Mouse (Mus musculus): Measurements from ENCODE around the gene Mtf2.
"Not testable (repeated sequence)": the region's sequence is repeated elsewhere in the genome, so short reads cannot be mapped to it uniquely, and the experiment has no call there.

Gene Mtf2

GRCm38 (mm10) chr5:108082380-108082779 is 16.9 kb downstream of the Mtf2 start:
- no peak for DNase-seq (ENCODE audit: low read depth, low spot score)

- no peak for DNase-seq (ENCODE audit: low read depth, low spot score)
Measured at GRCm38 (mm10) chr5:108085440-108085839, 20.0 kb downstream of the Mtf2 start.

DNA sequence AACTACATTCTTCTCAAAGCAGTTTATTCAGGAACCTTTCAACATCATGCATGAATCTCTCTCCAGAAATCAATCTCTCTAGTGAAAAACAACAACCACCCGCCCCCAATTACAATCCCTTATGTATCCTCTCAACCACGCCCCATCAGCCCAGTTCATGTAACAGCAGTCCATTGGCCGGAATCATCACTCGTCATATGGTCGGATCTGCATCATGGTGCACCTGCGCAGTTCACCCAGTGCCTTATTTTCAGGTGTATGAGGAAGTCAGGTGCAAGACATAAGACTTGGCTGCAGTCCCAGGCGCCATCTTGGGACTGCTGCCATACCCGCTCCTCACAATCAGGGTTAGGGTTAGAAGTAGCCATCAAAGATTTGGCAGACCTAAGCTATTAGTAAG is 27.3 kb downstream of the Mtf2 start:
- DNase-seq (ENCODE audit: low read depth, low spot score), result not testable (repeated sequence)

DNA sequence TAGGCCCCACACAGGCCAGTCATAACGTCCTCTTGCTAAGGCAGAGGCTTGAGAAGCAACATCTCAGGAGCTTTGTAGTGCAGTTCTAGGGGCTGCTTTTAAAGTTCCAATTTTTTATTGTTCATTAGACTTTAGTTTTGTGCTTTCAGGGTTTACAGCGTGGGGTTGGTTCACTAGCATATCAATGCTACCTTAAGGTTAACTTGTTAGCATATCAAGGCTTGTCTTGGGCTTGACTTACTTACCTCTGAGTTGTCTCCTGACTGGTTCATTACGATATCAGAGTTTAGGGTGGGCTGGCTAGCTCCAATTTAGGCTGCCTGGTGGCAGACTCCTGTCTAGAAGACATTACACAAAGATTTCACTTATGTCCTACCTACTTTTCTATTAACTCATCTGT is 32.2 kb downstream of the Mtf2 start:
- DNase-seq (ENCODE audit: low read depth, low spot score), result no peak

DNA sequence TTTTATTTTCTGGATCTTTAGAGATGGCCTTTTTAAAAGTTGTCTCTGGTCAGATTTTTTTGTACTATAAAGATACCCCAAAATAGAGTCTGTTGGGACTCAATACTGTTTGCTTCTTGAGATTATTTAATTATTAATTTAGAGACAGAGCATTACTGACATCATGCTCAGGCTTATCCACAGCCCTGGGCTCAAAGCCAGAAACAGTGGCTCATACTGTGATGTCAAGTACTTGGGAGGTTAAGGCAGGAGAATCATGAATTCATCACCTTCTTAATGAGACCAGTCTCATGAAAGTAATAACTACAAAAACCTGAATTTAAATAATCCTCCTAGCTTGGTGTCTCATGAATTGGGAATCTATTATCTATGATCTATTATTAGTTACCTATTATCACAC is 34.7 kb downstream of the Mtf2 start:
- no peak for DNase-seq (ENCODE audit: low read depth, low spot score)

DNA sequence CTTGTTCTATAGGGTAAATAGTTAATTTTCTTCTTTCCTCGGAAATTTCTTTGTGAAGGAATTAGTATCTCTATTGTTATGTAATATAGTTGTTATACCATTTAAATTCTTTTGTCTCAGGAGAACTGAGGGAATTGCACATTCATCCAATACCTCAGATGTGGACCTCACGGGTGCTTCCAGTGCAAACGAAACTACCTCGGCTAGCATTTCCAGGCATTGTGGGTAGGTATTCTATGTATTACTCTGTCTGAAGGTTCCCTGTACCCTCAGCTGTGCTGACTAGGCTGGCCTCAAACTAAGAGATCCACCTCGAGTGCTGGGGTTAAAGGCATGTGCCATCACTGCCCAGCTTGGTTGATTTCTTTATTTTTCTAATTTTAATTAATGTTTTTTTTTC is 38.8 kb downstream of the Mtf2 start:
- DNase-seq (ENCODE audit: low read depth, low spot score), result no peak

- no peak for DNase-seq (ENCODE audit: low read depth, low spot score)
Measured at GRCm38 (mm10) chr5:108109346-108109745, 43.9 kb downstream of the Mtf2 start.

DNA sequence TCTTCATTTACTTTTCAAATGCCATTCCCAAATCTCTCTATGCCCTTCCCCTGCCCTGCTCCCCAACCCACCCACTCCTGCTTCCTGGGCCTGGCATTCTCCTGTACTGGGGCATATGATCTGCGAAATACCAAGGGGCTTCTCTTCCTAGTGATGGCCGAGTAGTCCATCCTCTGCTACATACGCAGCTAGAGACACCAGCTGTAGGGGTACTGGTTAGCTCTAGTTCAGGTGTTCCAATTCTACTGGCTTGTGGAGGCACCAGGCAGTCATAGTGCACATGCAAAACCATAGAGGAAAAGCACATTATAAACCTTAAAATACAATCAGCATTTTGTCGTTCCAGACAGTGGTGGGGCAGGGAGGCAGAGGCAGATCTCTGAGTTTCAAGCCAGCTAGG is 52.2 kb downstream of the Mtf2 start:
- no peak for DNase-seq (ENCODE audit: low read depth, low spot score)

DNA sequence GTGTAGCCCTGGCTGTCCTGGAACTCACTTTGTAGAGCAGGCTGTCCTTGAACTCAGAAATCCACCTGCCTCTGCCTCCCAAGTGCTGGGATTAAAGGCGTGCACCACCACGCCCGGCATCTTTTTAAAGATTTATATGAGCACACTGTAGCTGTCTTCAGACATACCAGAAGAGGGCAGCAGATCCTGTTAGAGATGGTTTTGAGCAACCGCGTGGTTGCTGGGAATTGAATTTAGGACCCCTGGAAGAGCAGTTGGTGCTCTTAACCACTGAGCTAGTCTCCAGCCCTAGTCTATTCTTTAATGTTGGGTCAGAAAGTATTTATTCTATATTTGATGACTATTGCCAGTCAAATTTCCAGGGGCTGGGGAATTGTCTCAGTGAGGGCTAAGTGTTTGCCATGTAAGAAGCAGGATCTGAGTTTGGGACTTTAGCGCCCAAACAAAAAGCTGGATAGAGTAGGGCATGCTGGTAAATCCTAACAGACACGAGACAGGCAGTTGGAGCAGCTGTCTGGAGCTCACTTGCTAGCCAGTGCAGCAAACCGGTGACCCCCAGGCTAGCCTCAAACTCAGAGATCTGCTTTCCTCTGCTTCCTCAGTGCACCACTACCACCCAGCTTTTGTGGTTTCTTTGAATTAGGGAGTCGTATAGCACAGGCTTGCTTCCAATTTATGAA is 54.9 kb downstream of the Mtf2 start:
- DNase-seq (ENCODE audit: low read depth, low spot score), result no peak

- no peak for DNase-seq (ENCODE audit: low read depth, low spot score)
Measured at GRCm38 (mm10) chr5:108131849-108132440, 66.5 kb downstream of the Mtf2 start.

GRCm38 (mm10) chr5:108132441-108133243 is 67.2 kb downstream of the Mtf2 start, which contains the start of the genes Tmed5 and Ccdc18:
Tmed5 (minus strand) TSS chr5:108132620.
Ccdc18 (plus strand) TSS chr5:108132875.
- DNase-seq (ENCODE audit: low read depth, low spot score), result peak; percentile 90

- DNase-seq (ENCODE audit: low read depth, low spot score), result no peak
Measured at GRCm38 (mm10) chr5:108152592-108152991, 87.1 kb downstream of the Mtf2 start.

Measured in retina, adult 2 months (tissue).